Mouse (Mus musculus) naive thymus-derived CD4-positive, alpha-beta T cell, adult 2 months (primary cell): ENCODE measurements around the gene Scn1a.

Experiments
- DNase-seq: peaks from one replicate; pipeline ENCODE4 v3.0.0-alpha.2; 2011; ENCODE audit warnings: low read depth

The Scn1a gene

DNA sequence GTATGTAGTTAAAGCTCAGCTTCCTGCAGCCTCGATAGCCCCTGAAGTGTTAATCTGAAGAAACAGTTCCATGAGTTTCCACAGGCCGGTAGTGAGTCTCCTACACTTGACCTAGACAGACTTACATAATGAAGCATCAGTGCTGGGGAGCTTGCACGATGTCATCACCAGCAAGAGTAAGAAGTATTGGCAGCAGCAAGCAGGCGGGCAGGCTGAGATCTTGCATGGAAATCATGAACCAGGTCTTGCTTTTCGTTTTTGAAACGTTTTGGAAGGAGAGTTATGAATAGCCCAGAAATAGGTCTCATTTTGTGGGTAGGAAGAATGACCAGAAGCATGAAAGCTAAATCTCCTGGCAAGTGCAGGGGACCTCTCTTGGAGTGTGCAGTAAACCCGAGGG, at the start of gene Scn1a:
Scn1a (minus strand) TSS at position 130 of the 400 bp plus-strand sequence.
- DNase-seq: no peak

DNA sequence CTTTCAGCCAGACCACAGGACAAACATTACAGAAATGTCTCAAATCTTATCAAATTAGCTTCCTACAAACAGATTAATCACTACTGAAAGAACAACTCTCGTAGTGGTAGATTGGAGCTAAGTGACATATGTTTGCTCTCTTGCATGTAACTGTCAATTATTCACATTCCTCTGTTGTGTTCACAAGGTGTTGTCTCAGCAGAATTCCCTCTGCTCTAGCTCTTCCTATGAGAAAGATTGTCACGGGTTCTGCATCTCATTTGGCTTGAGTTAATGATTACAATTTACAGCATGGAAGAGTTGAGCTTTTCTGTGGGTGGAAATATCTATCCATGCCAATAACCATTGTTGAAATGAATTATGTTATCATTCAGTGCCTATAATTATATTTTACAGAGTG, 37.8 kb upstream of the Scn1a start:
- no peak for DNase-seq

DNA sequence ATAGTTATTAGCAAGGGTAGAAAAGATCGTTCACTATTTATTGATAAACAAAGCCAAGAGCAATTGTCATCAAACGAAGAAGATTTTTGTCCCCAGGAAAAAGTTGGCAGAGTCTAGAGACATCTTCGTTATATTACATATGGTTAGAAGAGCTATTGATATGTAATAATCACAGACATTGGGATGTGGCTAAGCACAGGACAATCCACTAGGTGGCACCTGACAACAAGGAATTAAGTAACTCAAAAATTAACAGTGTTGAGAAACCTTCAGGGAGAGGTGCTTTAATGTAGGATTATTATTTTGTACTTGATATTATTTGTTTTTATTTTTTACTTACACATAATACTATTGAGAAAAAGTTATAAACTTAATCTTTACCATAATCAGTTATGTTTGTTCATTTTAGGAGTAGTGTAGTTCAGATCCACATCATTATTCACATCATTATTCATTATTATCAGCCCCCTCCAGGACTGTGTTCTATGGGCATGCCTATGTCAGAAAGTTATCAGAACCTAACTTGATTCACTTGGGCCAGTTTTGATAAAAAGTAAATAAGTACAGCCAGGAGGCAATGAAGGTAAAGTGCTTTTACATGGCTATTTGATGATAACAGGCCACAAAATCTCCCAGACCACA, 32.7 kb upstream of the Scn1a start:
- DNase-seq: no peak

DNA sequence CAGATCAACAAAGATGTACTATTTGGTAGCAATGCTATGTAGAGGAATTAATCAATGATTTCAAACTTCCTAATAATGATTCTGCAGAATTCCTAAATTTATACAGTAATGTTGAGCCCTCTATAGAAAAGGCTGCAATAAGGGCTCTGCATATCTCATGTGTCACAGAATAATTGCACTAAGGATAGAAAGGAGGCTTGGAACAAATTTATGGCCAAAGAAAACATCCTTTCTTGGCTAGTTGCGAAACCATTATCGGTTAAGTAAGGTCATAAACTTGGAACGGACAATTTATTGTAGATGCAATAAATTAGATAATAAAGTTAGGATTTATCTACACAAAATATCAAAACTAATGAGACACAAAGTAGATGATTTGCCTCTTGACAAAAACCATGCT, 24.8 kb upstream of the Scn1a start:
- DNase-seq: no peak

DNA sequence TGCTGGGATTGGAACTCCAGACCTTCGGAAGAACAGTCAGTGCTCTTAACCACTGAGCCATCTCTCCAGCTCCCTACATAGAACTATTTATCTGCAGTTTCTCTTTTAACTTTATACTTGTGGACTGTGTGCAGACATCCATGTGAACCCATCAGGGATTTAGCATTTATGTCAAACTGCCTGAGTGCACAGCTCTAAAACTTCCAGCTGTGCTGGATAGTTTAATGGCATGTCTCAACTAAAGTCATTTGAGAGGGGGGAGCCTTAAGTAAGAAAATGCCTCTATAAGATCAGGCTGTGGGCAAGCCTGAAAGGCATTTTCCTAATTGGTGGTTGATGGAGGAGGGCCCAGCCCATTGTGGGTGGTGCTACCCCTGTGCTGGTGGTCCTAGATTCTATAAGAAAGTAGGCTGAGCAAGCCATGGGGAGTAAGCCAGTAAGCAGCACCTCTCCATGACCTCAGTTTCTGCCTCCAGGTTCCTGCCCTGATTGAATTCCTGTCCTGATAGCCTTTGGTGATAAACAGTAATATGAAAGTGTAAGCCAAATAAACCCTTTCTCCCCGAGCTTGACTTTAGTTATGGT, 24.3 kb upstream of the Scn1a start:
- no peak for DNase-seq

DNA sequence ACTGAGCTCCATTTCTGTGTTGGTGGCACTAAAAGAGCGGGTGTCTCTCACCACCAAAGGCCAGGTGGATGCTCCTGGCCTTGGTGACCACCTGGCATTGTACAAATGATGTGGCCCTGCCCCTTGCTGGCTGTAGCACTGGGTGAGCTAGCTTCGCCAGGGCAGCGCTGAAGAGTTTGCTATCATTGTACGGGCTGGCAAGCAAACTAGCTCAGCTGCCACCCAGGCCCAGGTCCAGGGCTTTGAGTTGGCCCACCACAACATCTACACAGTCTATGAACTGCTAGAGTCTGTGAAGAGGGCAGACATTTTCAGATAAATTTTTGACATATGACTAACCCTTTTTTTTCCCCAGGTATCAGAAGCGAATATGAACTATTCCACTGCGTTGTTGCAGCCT, 23.3 kb upstream of the Scn1a start:
- no peak for DNase-seq

DNA sequence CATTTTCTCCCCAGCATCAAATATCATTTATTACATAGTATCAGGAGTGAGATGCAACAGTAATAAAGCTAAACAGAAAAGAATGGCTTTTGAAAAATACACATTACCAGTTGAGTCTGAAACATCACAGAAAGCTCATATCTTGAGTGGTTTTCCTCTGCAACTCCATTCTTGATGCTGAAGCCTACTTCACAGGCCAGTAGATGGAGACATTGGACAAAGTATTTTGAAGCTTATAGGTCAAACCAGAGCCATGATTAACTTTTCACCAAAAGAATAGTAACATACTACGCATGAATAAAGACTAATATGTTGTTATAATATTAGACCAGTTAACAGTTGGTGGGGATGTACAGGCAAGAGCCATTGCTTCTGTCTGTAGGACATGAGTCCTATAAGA, 21.8 kb upstream of the Scn1a start:
- no peak for DNase-seq

DNA sequence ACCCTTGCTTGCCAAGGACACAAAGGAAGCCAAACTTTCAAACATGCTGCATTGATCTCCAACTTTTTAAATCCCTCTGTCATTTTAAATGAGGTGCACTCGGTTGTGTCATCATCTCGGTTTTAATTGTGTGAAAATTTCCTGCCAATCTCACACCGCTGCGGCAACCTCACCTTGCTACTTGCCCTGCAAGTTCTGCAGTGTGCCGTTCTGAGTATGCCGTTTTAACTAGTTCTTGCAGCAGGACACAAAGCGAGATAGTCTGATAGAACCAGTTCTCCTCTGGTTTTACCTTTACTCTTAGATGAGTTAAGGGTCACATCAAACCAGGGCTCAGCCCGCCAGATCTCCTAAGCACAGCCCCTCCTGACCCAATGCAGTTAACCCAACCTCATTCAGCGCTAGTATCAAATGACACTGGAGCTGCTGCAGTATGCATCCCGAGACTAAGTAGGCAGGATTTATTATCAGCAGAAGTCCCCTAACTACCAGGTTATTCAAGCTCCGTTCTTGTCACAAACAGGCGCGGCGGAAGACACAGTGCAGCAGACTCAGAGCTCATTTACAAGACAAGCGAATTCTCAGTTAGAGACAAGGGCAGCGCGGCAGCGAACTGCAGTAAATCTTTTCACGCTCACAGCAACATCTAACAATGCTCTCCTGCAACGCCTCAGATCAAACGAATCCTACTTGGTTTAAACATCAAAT, 722 bp downstream of the Scn1a start:
- no peak for DNase-seq

DNA sequence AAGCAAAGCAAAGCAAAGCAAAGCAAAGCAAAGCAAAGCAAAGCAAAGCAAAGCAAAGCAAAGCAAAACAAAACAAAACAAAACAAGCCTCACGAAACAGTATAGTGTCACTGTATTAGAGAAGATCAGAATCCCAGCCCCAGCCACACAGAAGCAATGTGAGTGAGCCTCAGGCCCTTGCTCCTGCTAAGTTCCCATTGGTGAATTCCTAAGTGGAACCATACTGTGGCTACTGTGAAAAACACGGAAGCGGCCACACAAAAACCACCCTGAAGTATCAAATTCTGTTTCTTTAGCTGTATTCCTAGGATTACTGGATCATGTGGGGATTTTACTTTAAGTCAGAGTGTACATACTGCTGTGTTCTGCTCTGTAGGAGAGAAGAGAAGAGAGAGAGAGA, 4.4 kb downstream of the Scn1a start:
- no peak for DNase-seq

DNA sequence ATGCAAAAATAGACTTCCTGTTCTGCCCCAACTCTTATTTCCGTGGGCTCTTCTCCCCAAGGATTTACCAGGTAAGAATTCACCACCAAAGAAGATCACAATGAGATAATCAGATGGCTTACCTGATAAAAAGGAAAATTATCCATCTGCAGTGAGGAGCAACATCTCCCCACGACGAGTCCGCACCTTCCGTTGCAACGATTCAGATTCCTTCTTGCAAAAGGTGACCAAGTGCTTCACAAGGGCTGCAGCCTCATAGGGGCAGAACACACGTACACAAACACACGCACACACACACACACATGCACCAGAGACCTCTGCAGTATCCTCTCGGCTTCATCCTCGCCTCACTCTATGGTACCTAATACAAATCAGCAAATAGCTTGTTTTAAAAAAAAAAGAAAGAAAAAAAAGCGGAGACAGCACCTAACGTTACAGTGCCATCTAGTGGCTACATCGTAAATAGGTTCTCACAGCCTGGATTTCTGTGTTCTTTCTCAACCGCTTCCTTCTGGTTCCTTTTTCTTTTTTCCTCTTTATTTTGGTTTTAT, 30.8 kb downstream of the Scn1a start:
- DNase-seq: peak; percentile 64

DNA sequence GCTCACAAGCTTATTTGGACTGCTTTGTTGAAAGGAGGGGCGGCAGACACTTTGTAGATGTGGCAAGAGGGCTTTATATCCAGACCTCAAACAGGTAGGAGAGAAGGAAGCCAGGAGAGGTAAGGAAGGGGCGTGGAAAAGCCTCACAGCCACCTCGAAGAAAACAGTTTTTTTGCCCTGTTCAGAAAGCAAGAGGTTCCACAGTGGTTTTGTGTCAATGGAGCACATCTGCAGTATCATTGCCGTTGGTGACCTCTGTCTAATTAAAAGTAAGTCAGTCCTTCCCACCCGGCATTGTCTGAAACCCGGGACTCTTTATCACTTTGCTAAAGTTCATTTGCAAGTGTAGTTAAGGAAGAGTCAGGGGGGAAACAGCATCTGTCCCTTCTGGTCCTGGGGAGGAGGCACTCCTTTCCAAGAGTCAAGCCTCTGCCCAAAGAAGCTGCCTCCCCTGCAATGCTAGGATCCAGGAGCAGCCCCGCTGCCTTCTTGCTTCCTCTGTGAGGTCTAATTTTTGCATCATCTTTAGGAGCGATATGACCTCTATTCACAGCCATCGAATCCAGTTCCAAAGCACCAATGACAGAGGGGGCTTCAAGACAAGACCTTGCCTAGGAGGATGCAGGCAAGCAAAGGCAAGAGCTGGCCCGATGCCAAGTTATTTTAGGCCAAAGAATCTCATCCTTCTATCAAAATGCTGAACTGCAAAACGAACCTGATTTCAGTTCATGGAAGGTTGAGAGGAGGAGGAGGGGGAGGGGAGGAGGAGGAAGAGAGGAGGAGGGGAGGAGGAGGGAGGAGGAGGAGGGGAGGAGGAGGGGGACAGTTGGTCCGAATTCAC, 31.5 kb downstream of the Scn1a start:
- peak; percentile 12 for DNase-seq

DNA sequence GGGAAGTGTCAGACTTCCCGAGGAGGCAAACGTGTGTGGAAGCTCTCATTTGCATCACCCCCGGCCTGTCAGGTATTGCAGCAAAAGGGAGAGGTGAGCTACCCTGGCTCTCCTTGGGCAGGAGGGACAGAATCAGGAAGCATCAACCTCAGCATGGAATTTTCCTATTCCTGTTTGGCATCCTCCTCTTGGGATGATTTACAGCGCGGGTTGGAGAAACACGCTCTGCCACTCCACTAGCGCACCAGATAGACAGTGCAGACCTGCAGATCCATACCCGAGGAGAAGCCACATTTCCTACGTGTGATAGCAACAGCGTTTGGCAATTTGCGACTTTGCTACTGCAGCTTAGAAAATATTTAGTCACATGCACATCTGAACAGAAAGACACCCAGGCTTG, 32.2 kb downstream of the Scn1a start:
- DNase-seq: no peak

DNA sequence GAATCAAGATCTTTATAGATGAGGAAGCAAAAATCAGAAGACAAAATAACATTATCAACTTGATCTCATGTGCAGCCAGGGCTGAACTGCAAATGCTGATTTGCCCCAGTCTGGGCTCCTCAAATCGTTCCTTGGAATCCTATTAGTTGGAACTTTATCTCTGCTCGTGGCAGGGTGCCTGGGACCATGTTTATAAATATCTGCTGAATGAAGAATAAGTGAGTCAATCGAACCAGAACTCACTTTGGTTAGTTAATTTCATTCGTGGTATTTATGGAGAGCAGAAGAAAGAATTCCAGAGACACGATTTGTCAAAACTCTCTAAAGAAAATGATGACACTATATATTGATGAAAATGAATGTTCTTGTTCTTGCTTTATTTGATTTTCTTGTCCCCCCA, 48.1 kb downstream of the Scn1a start:
- no peak for DNase-seq

DNA sequence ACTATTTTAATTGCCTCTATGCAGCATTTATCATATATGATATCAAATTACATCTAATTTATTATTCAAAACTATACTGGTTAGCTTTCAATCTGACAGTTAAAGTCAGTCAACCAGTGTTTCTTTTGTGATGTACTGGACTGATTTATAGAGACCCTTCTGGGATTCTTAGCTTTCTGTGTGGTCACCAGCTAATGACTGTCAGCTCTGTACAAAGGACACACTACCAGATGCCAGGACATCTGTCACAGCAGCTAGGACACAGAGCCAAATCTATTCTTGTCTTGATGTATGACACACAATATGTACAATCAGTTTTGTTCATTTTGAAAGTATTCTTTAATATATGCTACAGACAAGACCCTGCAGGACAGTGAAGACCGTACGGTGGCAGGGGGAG, 72.7 kb downstream of the Scn1a start:
- no peak for DNase-seq

DNA sequence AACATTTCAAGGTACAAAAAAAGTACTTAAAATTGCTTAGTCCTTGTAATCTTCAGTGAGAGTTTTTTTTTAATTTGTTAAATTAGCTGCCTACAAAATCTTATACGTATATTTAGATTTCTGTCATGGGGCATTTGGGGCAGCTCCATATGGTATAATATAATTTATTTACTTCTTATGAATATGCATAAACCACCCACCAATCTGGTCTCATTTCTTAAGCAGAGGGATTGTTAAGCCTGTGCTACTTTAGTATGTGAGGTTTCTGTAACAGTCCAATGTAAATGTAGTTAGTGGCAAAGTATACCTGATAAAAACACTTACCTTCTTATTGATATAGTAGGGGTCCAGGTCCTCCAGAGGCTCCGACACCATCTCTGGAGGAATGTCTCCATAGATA, 90.0 kb downstream of the Scn1a start:
- no peak for DNase-seq

DNA sequence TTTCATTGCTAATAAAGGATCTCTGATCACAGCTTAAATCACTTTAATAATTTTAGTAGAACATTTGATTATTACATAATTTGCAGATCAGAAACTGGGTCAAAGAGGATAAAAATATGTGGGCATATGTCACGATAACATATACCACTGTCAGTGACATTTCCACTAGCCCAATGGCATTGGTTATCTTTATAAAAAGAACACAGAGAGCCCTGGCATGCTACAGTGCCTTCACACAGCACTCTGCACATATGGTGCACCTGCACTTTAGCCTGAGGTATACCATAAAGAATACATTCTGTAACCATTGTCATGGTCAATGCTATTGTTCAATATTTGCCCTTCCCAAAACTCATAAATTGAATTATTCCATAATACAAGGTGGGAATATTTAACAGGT, 94.0 kb downstream of the Scn1a start:
- DNase-seq: no peak

DNA sequence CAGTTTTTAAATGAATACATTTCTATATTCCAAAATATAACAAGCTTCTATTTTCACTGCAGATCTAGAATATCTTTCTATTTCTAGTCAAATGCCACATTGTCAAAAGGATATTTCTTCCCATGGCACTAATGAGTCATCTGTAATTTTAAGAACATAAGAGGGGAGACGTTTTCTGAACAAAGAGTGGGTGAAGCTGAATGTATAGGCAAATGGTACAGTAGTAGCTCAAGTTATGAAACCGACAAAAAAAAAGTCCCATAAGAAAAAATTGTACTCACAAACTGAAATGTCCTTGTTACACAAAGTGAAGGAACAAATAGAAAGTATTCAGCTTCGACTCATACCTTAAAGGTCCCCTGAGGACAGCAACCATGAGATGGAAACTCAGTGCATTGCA, 94.5 kb downstream of the Scn1a start:
- DNase-seq: no peak

DNA sequence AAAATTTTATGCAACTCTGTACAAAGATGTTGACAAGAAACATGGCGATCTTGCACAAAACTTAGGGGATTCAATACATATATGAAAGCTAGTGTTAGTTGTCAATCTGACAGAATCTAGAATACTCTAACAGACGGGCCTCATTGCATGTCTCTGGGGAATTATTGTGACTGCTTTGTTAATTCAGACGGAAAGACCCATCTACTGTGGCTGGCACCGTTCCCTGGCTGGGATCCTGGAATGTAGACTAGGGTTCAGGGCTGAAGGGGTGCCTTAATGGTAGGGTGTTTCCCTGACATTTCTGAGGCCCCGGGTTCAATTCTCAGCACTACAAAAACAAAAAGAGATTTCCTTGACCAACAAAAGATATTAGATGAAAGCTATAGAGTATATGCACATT, 103.2 kb downstream of the Scn1a start:
- no peak for DNase-seq

DNA sequence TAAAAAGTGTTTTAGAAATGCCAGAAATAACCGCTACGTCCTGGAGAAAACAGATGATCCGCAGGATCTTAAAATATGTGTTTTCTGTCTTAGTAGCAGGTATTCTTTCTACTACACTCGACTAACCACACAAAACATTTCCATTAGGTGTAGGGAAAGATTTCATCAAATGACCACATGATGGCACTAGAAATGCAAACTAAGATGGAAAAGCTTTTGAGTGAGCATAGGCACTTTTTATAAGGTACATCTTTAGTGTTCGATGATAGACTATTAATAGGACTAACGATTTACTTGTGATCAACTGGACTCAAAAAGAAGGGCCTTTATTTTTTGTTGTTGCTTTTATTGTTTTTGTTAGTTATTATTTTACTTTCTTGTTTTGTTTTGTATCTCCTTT, 104.2 kb downstream of the Scn1a start:
- DNase-seq: no peak

DNA sequence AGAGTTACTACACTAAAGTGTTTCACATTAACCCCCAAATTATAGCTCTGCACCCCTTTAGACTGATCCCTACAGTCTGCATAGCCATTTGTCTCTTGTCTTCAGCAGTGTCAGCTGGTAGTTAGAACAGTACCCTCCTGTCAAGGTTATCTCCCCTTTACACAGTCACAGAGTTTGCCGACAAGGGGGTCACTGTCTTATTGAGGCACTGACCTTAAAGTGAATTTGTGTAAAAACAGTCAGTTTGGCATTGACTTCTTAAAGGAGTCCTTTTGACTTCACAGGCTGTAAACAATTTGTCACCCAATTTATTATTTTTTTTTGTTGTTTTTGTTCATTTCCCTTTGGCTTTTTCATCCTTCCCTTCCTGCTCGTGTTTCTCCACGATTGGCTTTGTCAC, 168.1 kb downstream of the Scn1a start:
- no peak for DNase-seq

DNA sequence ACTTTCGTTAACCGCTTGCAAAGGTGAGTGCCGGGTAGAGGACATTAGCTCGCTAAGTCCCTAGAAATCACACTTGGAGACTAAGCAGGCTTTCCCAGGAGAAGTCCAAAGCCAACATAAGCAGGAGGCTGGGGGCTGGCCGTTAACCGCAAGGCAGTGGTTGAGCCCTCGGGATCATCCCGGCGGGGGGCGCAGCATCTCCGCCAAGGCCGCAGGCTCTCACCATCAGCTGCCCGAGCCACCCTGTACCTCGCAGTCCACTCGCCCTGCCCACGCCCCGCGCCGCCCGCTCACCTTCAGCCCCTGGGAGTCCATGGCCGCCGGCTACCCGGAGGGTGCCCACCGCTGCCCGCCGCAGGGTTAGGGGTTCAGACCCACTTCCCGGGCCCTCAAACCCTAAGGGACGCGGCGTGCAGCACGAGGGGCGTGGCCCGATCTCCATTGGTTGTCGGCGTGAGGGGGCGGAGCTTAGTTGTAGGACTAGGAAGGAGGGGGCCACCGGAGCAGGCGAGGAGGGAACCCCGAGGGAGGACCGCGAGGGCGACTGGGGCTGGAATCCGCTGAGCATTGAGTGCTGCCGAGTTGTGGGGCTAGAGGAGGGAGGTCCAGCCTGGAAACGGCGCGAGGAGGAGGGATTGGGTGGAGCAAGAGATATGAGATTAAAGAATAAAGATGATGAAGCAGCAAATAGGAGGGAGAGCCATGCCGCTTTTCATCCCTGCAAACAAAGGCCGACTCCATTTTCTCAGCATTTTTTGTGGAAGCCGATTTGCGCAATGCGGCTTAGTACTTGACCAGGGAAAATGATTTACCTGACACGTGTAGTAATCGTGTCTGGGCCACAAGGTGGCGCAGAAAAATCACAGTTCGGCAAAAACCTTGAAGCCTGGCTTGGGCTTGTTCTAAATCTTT, 184.2 kb downstream of the Scn1a start, which contains the start of gene Ttc21b:
Ttc21b (minus strand) TSS at position 398 of the 912 bp plus-strand sequence.
- peak; percentile 90 for DNase-seq
